Mouse (Mus musculus) thymus, adult 2 months (tissue): ENCODE data around the gene Pom121l2.

Source experiments
- CTCF ChIP-seq: fragments of 200-500 bp; IDR thresholded peaks from 2 replicates; pipeline ENCODE4 v1.5.1; 2012; ENCODE audit warnings: mild to moderate bottlenecking, control low read depth, low read length, moderate library complexity, borderline replicate concordance; ENCODE audit not compliant: control insufficient read depth, poor library complexity, insufficient read depth; ENCODE audit errors: extremely low read depth
- POLR2A ChIP-seq: fragments of 200-500 bp; IDR thresholded peaks from 2 replicates; pipeline ENCODE4 v1.6.1; 2012; ENCODE audit warnings: mild to moderate bottlenecking, low read length, control low read depth, moderate library complexity; ENCODE audit not compliant: control insufficient read depth, poor library complexity, insufficient read depth; ENCODE audit errors: extremely low read depth

GRCm38 (mm10) chr13:22019934-22020835, 39.2 kb downstream of the Pom121l2 start:
- TF ChIP-seq POLR2A (no peak), CTCF (no peak)
